Mouse (Mus musculus): ENCODE results near the gene Asphd1. TPM values are rescaled to one million over a fixed set of nuclear protein-coding genes. Genes with fewer than 3 reads are reported as not detected.
A peak's percentile ranks its signal among the peaks of the same experiment; 100 is the strongest.
"Not testable (repeated sequence)": the region's sequence is repeated elsewhere in the genome, so short reads cannot be mapped to it uniquely, and the experiment has no call there.

Gene Asphd1
- polyA plus RNA-seq, 1 experiment from 2014 or later: 0.15 TPM

GRCm38 (mm10) chr7:126948626-126949025 is 756 bp downstream of the Asphd1 start:
- H3K27me3 ChIP-seq (replicated peaks; ENCODE audit: low read depth, poor library complexity, severe bottlenecking): peaks cover 58% of the 10 kb centered on the region
- H3K4me1 ChIP-seq: peaks cover 35% of the 10 kb centered on the region
- no peak overlapping the region; the same call in none of the 2 replicates for H3K4me3 ChIP-seq
- WGBS: 79% methylated on average over 10 of the region's 10 CpGs
- no peaks in the 10 kb centered on the region for H3K9me3 ChIP-seq
- no peak for DNase-seq (ENCODE audit: low spot score)
- H3K36me3 ChIP-seq (replicated peaks): peaks cover 30% of the 10 kb centered on the region
- H3K27ac ChIP-seq (replicated peaks): no peak overlapping the region

GRCm38 (mm10) chr7:126946530-126946929 is 2.9 kb downstream of the Asphd1 start:
- DNase-seq (ENCODE audit: low spot score): peak; percentile 29
- Histone ChIP-seq H3K36me3 (replicated peaks) (peaks cover 50% of the 10 kb centered on the region), H3K27me3 (replicated peaks; ENCODE audit: low read depth, poor library complexity, severe bottlenecking) (peaks cover 37% of the 10 kb centered on the region), H3K4me3 (no peak overlapping the region), H3K27ac (replicated peaks) (no peak overlapping the region), H3K4me1 (peaks cover 32% of the 10 kb centered on the region), H3K9me3 (no peaks in the 10 kb centered on the region)
- WGBS: 36% methylated on average over 3 of the region's 3 CpGs

GRCm38 (mm10) chr7:126941801-126942200 is 7.6 kb downstream of the Asphd1 start:
- 76% methylated on average over 5 of the region's 5 CpGs for WGBS
- H3K27me3 ChIP-seq (replicated peaks; ENCODE audit: low read depth, poor library complexity, severe bottlenecking): no peaks in the 10 kb centered on the region
- H3K36me3 ChIP-seq (replicated peaks): peaks cover 84% of the 10 kb centered on the region
- H3K4me3 ChIP-seq: no peak overlapping the region
- peaks cover 13% of the 10 kb centered on the region; the same call in 1 of the 2 replicates for H3K4me1 ChIP-seq
- no peak overlapping the region for H3K27ac ChIP-seq (replicated peaks)
- no peak for DNase-seq (ENCODE audit: low spot score)
- H3K9me3 ChIP-seq: peaks cover 4% of the 10 kb centered on the region; the same call in 1 of the 2 replicates

- H3K4me3 ChIP-seq: no peak overlapping the region
- DNase-seq (ENCODE audit: low spot score): no peak
- peaks cover 86% of the 10 kb centered on the region for H3K36me3 ChIP-seq (replicated peaks)
- peaks cover 4% of the 10 kb centered on the region; the same call in 1 of the 2 replicates for H3K9me3 ChIP-seq
- WGBS: 50% methylated on average over 6 of the region's 6 CpGs
- H3K4me1 ChIP-seq: peaks cover 13% of the 10 kb centered on the region; the same call in 1 of the 2 replicates
- no peaks in the 10 kb centered on the region for H3K27me3 ChIP-seq (replicated peaks; ENCODE audit: low read depth, poor library complexity, severe bottlenecking)
- no peak overlapping the region for H3K27ac ChIP-seq (replicated peaks)
These were observed 8.2 kb downstream of the Asphd1 start for GRCm38 (mm10) chr7:126941171-126941570.

GRCm38 (mm10) chr7:126932652-126933051 is 16.7 kb downstream of the Asphd1 start:
- Histone ChIP-seq H3K9me3 (peaks cover 2% of the 10 kb centered on the region; the same call in 1 of the 2 replicates), H3K27me3 (replicated peaks; ENCODE audit: low read depth, poor library complexity, severe bottlenecking) (no peaks in the 10 kb centered on the region), H3K4me1 (peaks cover 21% of the 10 kb centered on the region), H3K27ac (replicated peaks) (no peak overlapping the region), H3K4me3 (no peak overlapping the region), H3K36me3 (replicated peaks) (peaks cover 76% of the 10 kb centered on the region)
- no peak for DNase-seq (ENCODE audit: low spot score)
- 76% methylated on average over 2 of the region's 2 CpGs for WGBS

- no peak for DNase-seq (ENCODE audit: low spot score)
- Histone ChIP-seq H3K27ac (replicated peaks) (peak overlapping the region; percentile 88), H3K9me3 (no peaks in the 10 kb centered on the region), H3K4me3 (peak overlapping the region; percentile 86), H3K36me3 (replicated peaks) (peaks cover 41% of the 10 kb centered on the region), H3K27me3 (replicated peaks; ENCODE audit: low read depth, poor library complexity, severe bottlenecking) (no peaks in the 10 kb centered on the region), H3K4me1 (peaks cover 21% of the 10 kb centered on the region)
- under 1% methylated on average over 27 of the region's 27 CpGs for WGBS
These were observed 20.3 kb downstream of the Asphd1 start for GRCm38 (mm10) chr7:126929046-126929445.

- no peaks in the 10 kb centered on the region for H3K9me3 ChIP-seq
These were observed 20.9 kb downstream of the Asphd1 start, which contains the start of gene Kctd13 for GRCm38 (mm10) chr7:126928384-126929037. Gene Kctd13 (plus strand): TSS chr7:126928879.

GRCm38 (mm10) chr7:126926299-126926698 is 23.1 kb downstream of the Asphd1 start:
- no peak overlapping the region for H3K4me3 ChIP-seq
- DNase-seq (ENCODE audit: low spot score): no peak
- peaks cover 13% of the 10 kb centered on the region for H3K36me3 ChIP-seq (replicated peaks)
- H3K4me1 ChIP-seq: peaks cover 25% of the 10 kb centered on the region
- H3K9me3 ChIP-seq: no peaks in the 10 kb centered on the region
- H3K27ac ChIP-seq (replicated peaks): no peak overlapping the region
- no peaks in the 10 kb centered on the region for H3K27me3 ChIP-seq (replicated peaks; ENCODE audit: low read depth, poor library complexity, severe bottlenecking)
- WGBS: 52% methylated on average over 3 of the region's 3 CpGs

More at GRCm38 (mm10) chr7:126928384-126929037, 20.9 kb downstream of the Asphd1 start, which contains the start of gene Kctd13:
- H3K27ac ChIP-seq (replicated peaks): peak within 1 kb of the TSS; percentile 88
- peaks cover 21% of the 10 kb centered on the region for H3K4me1 ChIP-seq
- H3K4me3 ChIP-seq: peak within 1 kb of the TSS; percentile 86
- WGBS: 4% methylated on average over 56 of the region's 56 CpGs
- H3K27me3 ChIP-seq (replicated peaks; ENCODE audit: low read depth, poor library complexity, severe bottlenecking): no peaks in the 10 kb centered on the region
- peak; percentile 94 for DNase-seq (ENCODE audit: low spot score)
- H3K36me3 ChIP-seq (replicated peaks): peaks cover 35% of the 10 kb centered on the region

- no peak for DNase-seq (ENCODE audit: low spot score)
- WGBS: 79% methylated on average over 5 of the region's 5 CpGs
- H3K27ac ChIP-seq (replicated peaks): peak overlapping the region; percentile 63
These were observed 25.4 kb downstream of the Asphd1 start for GRCm38 (mm10) chr7:126923999-126924398.

GRCm38 (mm10) chr7:126922624-126923060 is 26.7 kb downstream of the Asphd1 start, which contains the start of gene Tmem219:
Gene Tmem219 (minus strand): TSS chr7:126922917.
- WGBS: 71% methylated on average over 5 of the region's 5 CpGs
- Histone ChIP-seq H3K4me3 (peak within 1 kb of the TSS; percentile 39), H3K27me3 (replicated peaks; ENCODE audit: low read depth, poor library complexity, severe bottlenecking) (no peaks in the 10 kb centered on the region), H3K27ac (replicated peaks) (peak within 1 kb of the TSS; percentile 72), H3K36me3 (replicated peaks) (no peaks in the 10 kb centered on the region), H3K9me3 (no peaks in the 10 kb centered on the region), H3K4me1 (peaks cover 10% of the 10 kb centered on the region)
- no peak for DNase-seq (ENCODE audit: low spot score)

More at GRCm38 (mm10) chr7:126923999-126924398, 25.4 kb downstream of the Asphd1 start:
- no peaks in the 10 kb centered on the region for H3K27me3 ChIP-seq (replicated peaks; ENCODE audit: low read depth, poor library complexity, severe bottlenecking)
- peaks cover 11% of the 10 kb centered on the region for H3K4me1 ChIP-seq
- no peak overlapping the region for H3K4me3 ChIP-seq
- no peaks in the 10 kb centered on the region for H3K36me3 ChIP-seq (replicated peaks)
- no peaks in the 10 kb centered on the region for H3K9me3 ChIP-seq

GRCm38 (mm10) chr7:126921563-126921962 is 27.8 kb downstream of the Asphd1 start:
- Histone ChIP-seq H3K9me3 (no peaks in the 10 kb centered on the region), H3K4me1 (peaks cover 11% of the 10 kb centered on the region), H3K27me3 (replicated peaks; ENCODE audit: low read depth, poor library complexity, severe bottlenecking) (no peaks in the 10 kb centered on the region), H3K27ac (replicated peaks) (peak overlapping the region; percentile 72), H3K36me3 (replicated peaks) (no peaks in the 10 kb centered on the region), H3K4me3 (no peak overlapping the region; the same call in 1 of the 2 replicates)
- DNase-seq (ENCODE audit: low spot score): no peak
- WGBS: 75% methylated on average over 2 of the region's 2 CpGs

- H3K36me3 ChIP-seq (replicated peaks): no peaks in the 10 kb centered on the region
- no peaks in the 10 kb centered on the region for H3K9me3 ChIP-seq
- WGBS: 85% methylated on average over 4 of the region's 4 CpGs
- H3K27me3 ChIP-seq (replicated peaks; ENCODE audit: low read depth, poor library complexity, severe bottlenecking): no peaks in the 10 kb centered on the region
- no peak overlapping the region for H3K4me3 ChIP-seq
- DNase-seq (ENCODE audit: low spot score): no peak
- no peak overlapping the region for H3K27ac ChIP-seq (replicated peaks)
- H3K4me1 ChIP-seq: peaks cover 11% of the 10 kb centered on the region
These were observed 29.4 kb downstream of the Asphd1 start for GRCm38 (mm10) chr7:126919973-126920372.

GRCm38 (mm10) chr7:126918356-126918755 is 31.0 kb downstream of the Asphd1 start:
- not testable (repeated sequence) for H3K9me3 ChIP-seq; H3K27ac ChIP-seq (replicated peaks); H3K4me3 ChIP-seq; DNase-seq (ENCODE audit: low spot score); H3K36me3 ChIP-seq (replicated peaks); H3K27me3 ChIP-seq (replicated peaks; ENCODE audit: low read depth, poor library complexity, severe bottlenecking)
- 46% methylated on average over 4 of the region's 4 CpGs for WGBS
- H3K4me1 ChIP-seq: peaks cover 11% of the 10 kb centered on the region
